Mouse (Mus musculus) bone marrow macrophage, adult 2 months (primary cell): Measurements from ENCODE around the gene Cdh6.

Experiments
- CTCF ChIP-seq: IDR thresholded peaks from 2 replicates; pipeline ENCODE4 v1.5.1; 2012; ENCODE audit warnings: low read depth, mild to moderate bottlenecking, low read length, moderate library complexity
- POLR2A ChIP-seq: IDR thresholded peaks from 2 replicates; pipeline ENCODE4 v1.6.1; 2012; ENCODE audit warnings: mild to moderate bottlenecking, low read depth, low read length, borderline replicate concordance

GRCm38 (mm10) chr15:13047910-13048309 lies 125.6 kb downstream of the Cdh6 start:
- no peak for TF ChIP-seq CTCF
- no peak for TF ChIP-seq POLR2A
